Mouse (Mus musculus) cerebellum, adult 18-20 months (tissue): ENCODE measurements around the gene Kcng4.
A peak's percentile ranks its signal among the peaks of the same experiment; 100 is the strongest.

ENCODE experiments used
- DNase-seq, 2 experiments: peaks; one replicate each; pipeline ENCODE4 v3.0.0; 2021

Kcng4 gene

GRCm38 (mm10) chr8:119612471-119612870 lies 23.0 kb downstream of the Kcng4 start, which contains the start of gene Adad2:
Gene Adad2, plus strand, starts transcription at chr8:119612747.
- DNase-seq = no peak

GRCm38 (mm10) chr8:119606224-119606623 lies 29.3 kb downstream of the Kcng4 start:
- DNase-seq = no peak

- peak; percentile 94 to 96 for DNase-seq
Observed at GRCm38 (mm10) chr8:119604996-119605395, 30.5 kb downstream of the Kcng4 start, which contains the start of gene Taf1c. Gene Taf1c, minus strand, starts transcription at chr8:119605222.

- no peak for DNase-seq
Observed at GRCm38 (mm10) chr8:119604398-119604803, 31.1 kb downstream of the Kcng4 start.

GRCm38 (mm10) chr8:119603771-119604170 lies 31.7 kb downstream of the Kcng4 start:
- DNase-seq = no peak

GRCm38 (mm10) chr8:119591456-119591855 lies 44.0 kb downstream of the Kcng4 start:
- no peak for DNase-seq

- DNase-seq = no peak
Observed at GRCm38 (mm10) chr8:119590348-119590747, 45.1 kb downstream of the Kcng4 start.

GRCm38 (mm10) chr8:119588844-119589243 lies 46.6 kb downstream of the Kcng4 start:
- DNase-seq = no peak

GRCm38 (mm10) chr8:119588321-119588720 lies 47.2 kb downstream of the Kcng4 start:
- no peak for DNase-seq

GRCm38 (mm10) chr8:119585901-119586300 lies 49.6 kb downstream of the Kcng4 start:
- no peak for DNase-seq

GRCm38 (mm10) chr8:119580441-119581161 lies 54.9 kb downstream of the Kcng4 start:
- no peak for DNase-seq

GRCm38 (mm10) chr8:119579096-119579495 lies 56.4 kb downstream of the Kcng4 start:
- no peak for DNase-seq

GRCm38 (mm10) chr8:119575366-119575726 lies 60.1 kb downstream of the Kcng4 start:
- no peak for DNase-seq

GRCm38 (mm10) chr8:119574437-119575365 lies 60.8 kb downstream of the Kcng4 start, which contains the start of the genes Hsdl1 and Dnaaf1:
Gene Hsdl1, minus strand, starts transcription at chr8:119575183.
Gene Dnaaf1, plus strand, starts transcription at chr8:119575235.
- DNase-seq = peak; percentile 95 to 99
